Mouse (Mus musculus): ENCODE data around the gene Kcnn4.
A peak's percentile ranks its signal among the peaks of the same experiment; 100 is the strongest.

Kcnn4 gene

GRCm38 (mm10) chr7:24366716-24367632, 3.1 kb upstream of the Kcnn4 start:
- no peak for DNase-seq (ENCODE audit: low read depth, low spot score)

- no peak for DNase-seq (ENCODE audit: low read depth, low spot score)
Observed at GRCm38 (mm10) chr7:24368226-24368625, 1.8 kb upstream of the Kcnn4 start.

- no peak for DNase-seq (ENCODE audit: low read depth, low spot score)
Observed at GRCm38 (mm10) chr7:24368946-24369345, 1.1 kb upstream of the Kcnn4 start.

- DNase-seq (ENCODE audit: low read depth, low spot score) = no peak
Observed at GRCm38 (mm10) chr7:24371012-24371808, 1.1 kb downstream of the Kcnn4 start.

GRCm38 (mm10) chr7:24371809-24372145, 1.7 kb downstream of the Kcnn4 start:
- DNase-seq (ENCODE audit: low read depth, low spot score) = no peak

GRCm38 (mm10) chr7:24372300-24372699, 2.2 kb downstream of the Kcnn4 start:
- DNase-seq (ENCODE audit: low read depth, low spot score) = no peak

- DNase-seq (ENCODE audit: low read depth, low spot score) = no peak
Observed at GRCm38 (mm10) chr7:24372786-24373185, 2.7 kb downstream of the Kcnn4 start.

GRCm38 (mm10) chr7:24373538-24374379, 3.7 kb downstream of the Kcnn4 start:
- no peak for DNase-seq (ENCODE audit: low read depth, low spot score)

- DNase-seq (ENCODE audit: low read depth, low spot score) = no peak
Observed at GRCm38 (mm10) chr7:24376456-24376855, 6.4 kb downstream of the Kcnn4 start.

- no peak for DNase-seq (ENCODE audit: low read depth, low spot score)
Observed at GRCm38 (mm10) chr7:24377091-24377865, 7.2 kb downstream of the Kcnn4 start.

GRCm38 (mm10) chr7:24378049-24378701, 8.1 kb downstream of the Kcnn4 start:
- peak; percentile 79 for DNase-seq (ENCODE audit: low read depth, low spot score)

- peak; percentile 62 for DNase-seq (ENCODE audit: low read depth, low spot score)
Observed at GRCm38 (mm10) chr7:24379934-24380333, 9.9 kb downstream of the Kcnn4 start.

- no peak for DNase-seq (ENCODE audit: low read depth, low spot score)
Observed at GRCm38 (mm10) chr7:24380370-24380769, 10.3 kb downstream of the Kcnn4 start.

- DNase-seq (ENCODE audit: low read depth, low spot score) = no peak
Observed at GRCm38 (mm10) chr7:24382730-24383372, 12.8 kb downstream of the Kcnn4 start.

GRCm38 (mm10) chr7:24384070-24384469, 14.0 kb downstream of the Kcnn4 start:
- no peak for DNase-seq (ENCODE audit: low read depth, low spot score)

GRCm38 (mm10) chr7:24384827-24385226, 14.8 kb downstream of the Kcnn4 start:
- peak; percentile 68 for DNase-seq (ENCODE audit: low read depth, low spot score)

- no peak for DNase-seq (ENCODE audit: low read depth, low spot score)
Observed at GRCm38 (mm10) chr7:24387059-24387556, 17.0 kb downstream of the Kcnn4 start.

GRCm38 (mm10) chr7:24389516-24390187, 19.6 kb downstream of the Kcnn4 start:
- DNase-seq (ENCODE audit: low read depth, low spot score) = no peak

GRCm38 (mm10) chr7:24390512-24390911, 20.4 kb downstream of the Kcnn4 start:
- DNase-seq (ENCODE audit: low read depth, low spot score) = no peak

Data from forelimb bud, embryonic 11.5 days (tissue).